10 mouse cellular contexts compared by ENCODE assay signal in genomic region chr6:128361901-128362300, GRCm38 (mm10). TPM values are rescaled to one million over a fixed set of nuclear protein-coding genes. Genes with fewer than 3 reads are reported as not detected.
DNase-seq lines count a peak whose midpoint lies in the region; ATAC-seq and TF ChIP-seq lines count a peak whose summit lies in the region.
"Had no signal": no experiment of that assay in that cellular context is flagged by ENCODE, and none has a peak within 500 bp of the region (broad histone marks: within the 10 kb centered on the region; RNA-seq: fewer than 3 reads in every experiment).

No protein-coding gene starts in this region.

- 12% methylated on average over 9 of the region's 9 CpGs for WGBS in lung, embryonic 16.5 days
- WGBS in embryonic facial prominence, embryonic 15.5 days = 13% methylated on average over 9 of the region's 9 CpGs
- 22% methylated on average over 9 of the region's 9 CpGs for WGBS in limb, embryonic 12.5 days
- 12% methylated on average over 9 of the region's 9 CpGs for WGBS in olfactory bulb, adult 2 months

- peak overlapping the region; percentile 97 for H3K27ac ChIP-seq in lung, embryonic 16.5 days (ENCODE audit: low read length)
- H3K27ac ChIP-seq in embryonic facial prominence, embryonic 15.5 days (replicated peaks) = peak overlapping the region; percentile 97
- peak overlapping the region; percentile 96 for H3K27ac ChIP-seq in limb, embryonic 12.5 days
- H3K27ac ChIP-seq in olfactory bulb, adult 2 months (ENCODE audit: insufficient read depth, low read depth, low read length) = no peak overlapping the region

- peak overlapping the region; percentile 87 for H3K4me3 ChIP-seq in lung, embryonic 16.5 days (ENCODE audit: low read length)
- peak overlapping the region; percentile 89 for H3K4me3 ChIP-seq in embryonic facial prominence, embryonic 15.5 days (replicated peaks)
- peak overlapping the region; percentile 96 for H3K4me3 ChIP-seq in limb, embryonic 12.5 days (replicated peaks)
- peak overlapping the region; percentile 63 for H3K4me3 ChIP-seq in olfactory bulb, adult 2 months (ENCODE audit: insufficient read depth, low read depth, low read length)

- peak overlapping the region; percentile 78 for H3K4me2 ChIP-seq in lung, embryonic 16.5 days (ENCODE audit: low read depth, low read length)
- peak overlapping the region; percentile 96 for H3K4me2 ChIP-seq in embryonic facial prominence, embryonic 15.5 days (replicated peaks)
- peak overlapping the region; percentile 89 for H3K4me2 ChIP-seq in limb, embryonic 12.5 days

- H3K36me3 ChIP-seq in lung, embryonic 16.5 days (ENCODE audit: control insufficient read depth, insufficient read depth, low read length) = peaks cover 18% of the 10 kb centered on the region
- peaks cover 30% of the 10 kb centered on the region for H3K36me3 ChIP-seq in embryonic facial prominence, embryonic 15.5 days
- peaks cover 40% of the 10 kb centered on the region for H3K36me3 ChIP-seq in limb, embryonic 12.5 days

- no peak for TF ChIP-seq POLR2A in olfactory bulb, adult 2 months (IDR thresholded peaks at IDR 0.05; ENCODE audit: insufficient read depth, low read depth, low read length)

- H3K9ac ChIP-seq in lung, embryonic 16.5 days (ENCODE audit: low read length) = peak overlapping the region; percentile 89
- H3K9ac ChIP-seq in embryonic facial prominence, embryonic 15.5 days = peak overlapping the region; percentile 84
- H3K9ac ChIP-seq in limb, embryonic 12.5 days (replicated peaks) = peak overlapping the region; percentile 88

- H3K27me3 ChIP-seq in lung, embryonic 16.5 days (ENCODE audit: control insufficient read depth, insufficient read depth, low read depth, low read length) = no peaks in the 10 kb centered on the region
- H3K27me3 ChIP-seq in embryonic facial prominence, embryonic 15.5 days = no peaks in the 10 kb centered on the region
- H3K27me3 ChIP-seq in limb, embryonic 12.5 days = no peaks in the 10 kb centered on the region

- no peak for ATAC-seq in lung, embryonic 16.5 days (ENCODE audit: low read depth)
- no peak for ATAC-seq in embryonic facial prominence, embryonic 15.5 days (ENCODE audit: insufficient number of reproducible peaks, low FRiP score, low TSS enrichment, low read depth)
- ATAC-seq in limb, embryonic 12.5 days (ENCODE audit: insufficient number of reproducible peaks, insufficient read depth, low FRiP score, low TSS enrichment, low read depth) = no peak
- no peak for ATAC-seq in frontal cortex, adult (ENCODE audit: low TSS enrichment)

- no peaks in the 10 kb centered on the region for H3K9me3 ChIP-seq in lung, embryonic 16.5 days (ENCODE audit: control insufficient read depth, low read length)
- H3K9me3 ChIP-seq in embryonic facial prominence, embryonic 15.5 days (replicated peaks) = no peaks in the 10 kb centered on the region
- H3K9me3 ChIP-seq in limb, embryonic 12.5 days = no peaks in the 10 kb centered on the region

- no peak for TF ChIP-seq CTCF in olfactory bulb, adult 2 months (IDR thresholded peaks at IDR 0.05; ENCODE audit: insufficient read depth, low read depth, low read length)

- no peak for DNase-seq in lung, postnatal 10 days
- no peak for DNase-seq in kidney, adult 18-20 months
- DNase-seq in layer of hippocampus, postnatal 25 days (ENCODE audit: extremely low spot score in 1 of 2, low spot score in 1 of 2) = no peak

- H3K4me1 ChIP-seq in lung, embryonic 16.5 days (replicated peaks; ENCODE audit: control insufficient read depth, insufficient read depth, low read length) = peaks cover 16% of the 10 kb centered on the region
- peaks cover 47% of the 10 kb centered on the region for H3K4me1 ChIP-seq in embryonic facial prominence, embryonic 15.5 days
- peaks cover 28% of the 10 kb centered on the region for H3K4me1 ChIP-seq in limb, embryonic 12.5 days (replicated peaks)
- H3K4me1 ChIP-seq in olfactory bulb, adult 2 months (ENCODE audit: control insufficient read depth, insufficient read depth, low read length) = no peaks in the 10 kb centered on the region

RNA-seq across cellular contexts. Expression of gene Rhno1, which starts 0.8 kb away (rescaled TPM):
- 113 and 117 TPM in 2 replicates for polyA plus RNA-seq in lung, embryonic 16.5 days (2015; fragmentation: Nextera tagmentation; extraction: Ambion mirVana)
- polyA plus RNA-seq in embryonic facial prominence, embryonic 15.5 days (2015; fragmentation: Nextera tagmentation; extraction: Ambion mirVana) = 108 and 118 TPM in 2 replicates
- polyA plus RNA-seq in limb, embryonic 12.5 days (2016; fragmentation: Nextera tagmentation; extraction: Ambion mirVana) = 167 and 177 TPM in 2 replicates
- not detected in 2 replicates for polyA plus RNA-seq in olfactory bulb, adult 2 months (2012; ENCODE audit: insufficient read depth, insufficient read length, low replicate concordance, missing spikeins)
- total RNA-seq in layer of hippocampus, postnatal 25 days (2021) = 10 to 100 TPM; 19.5 to 20.3 TPM

RNA-seq across cellular contexts. Expression of gene Foxm1, which starts 0.9 kb away (rescaled TPM):
- 39.6 and 43.2 TPM in 2 replicates for polyA plus RNA-seq in lung, embryonic 16.5 days (2015; fragmentation: Nextera tagmentation; extraction: Ambion mirVana)
- 25.7 and 31.5 TPM in 2 replicates for polyA plus RNA-seq in embryonic facial prominence, embryonic 15.5 days (2015; fragmentation: Nextera tagmentation; extraction: Ambion mirVana)
- 43.2 and 52.4 TPM in 2 replicates for polyA plus RNA-seq in limb, embryonic 12.5 days (2016; fragmentation: Nextera tagmentation; extraction: Ambion mirVana)
- polyA plus RNA-seq in olfactory bulb, adult 2 months (2012; ENCODE audit: insufficient read depth, insufficient read length, low replicate concordance, missing spikeins) = not detected in 2 replicates
- 1 to 10 TPM; 1.6 to 2.0 TPM for total RNA-seq in layer of hippocampus, postnatal 25 days (2021)

RNA-seq across cellular contexts. Expression of gene Tulp3, which starts 6.2 kb away (rescaled TPM):
- polyA plus RNA-seq in lung, embryonic 16.5 days (2015; fragmentation: Nextera tagmentation; extraction: Ambion mirVana) = 19.3 and 21.6 TPM in 2 replicates
- polyA plus RNA-seq in embryonic facial prominence, embryonic 15.5 days (2015; fragmentation: Nextera tagmentation; extraction: Ambion mirVana) = 26.9 and 30.9 TPM in 2 replicates
- polyA plus RNA-seq in limb, embryonic 12.5 days (2016; fragmentation: Nextera tagmentation; extraction: Ambion mirVana) = 21.0 and 23.6 TPM in 2 replicates
- not detected in 2 replicates for polyA plus RNA-seq in olfactory bulb, adult 2 months (2012; ENCODE audit: insufficient read depth, insufficient read length, low replicate concordance, missing spikeins)
- 10 to 100 TPM; 21.9 to 22.9 TPM for total RNA-seq in layer of hippocampus, postnatal 25 days (2021)

RNA-seq across cellular contexts. Expression of gene Tex52, which starts 13.4 kb away (rescaled TPM):
- 0.31 and 0.65 TPM in 2 replicates for polyA plus RNA-seq in lung, embryonic 16.5 days (2015; fragmentation: Nextera tagmentation; extraction: Ambion mirVana)
- 1.6 TPM in 2 replicates for polyA plus RNA-seq in embryonic facial prominence, embryonic 15.5 days (2015; fragmentation: Nextera tagmentation; extraction: Ambion mirVana)
- polyA plus RNA-seq in limb, embryonic 12.5 days (2016; fragmentation: Nextera tagmentation; extraction: Ambion mirVana) = 0.38 and 0.74 TPM in 2 replicates
- polyA plus RNA-seq in olfactory bulb, adult 2 months (2012; ENCODE audit: insufficient read depth, insufficient read length, low replicate concordance, missing spikeins) = not detected in 2 replicates
- 1 to 10 TPM in 1 of 2 experiments, under 1 TPM in 1; 0.94 to 1.2 TPM for total RNA-seq in layer of hippocampus, postnatal 25 days (2021)
- total RNA-seq: common myeloid progenitor, adult 5-6 weeks had no signal

RNA-seq across cellular contexts. Expression of gene Gm44596, which starts 13.4 kb away (rescaled TPM):
- polyA plus RNA-seq in lung, embryonic 16.5 days (2015; fragmentation: Nextera tagmentation; extraction: Ambion mirVana) = not detected in 2 replicates
- polyA plus RNA-seq in embryonic facial prominence, embryonic 15.5 days (2015; fragmentation: Nextera tagmentation; extraction: Ambion mirVana) = not detected in 2 replicates
- polyA plus RNA-seq in limb, embryonic 12.5 days (2016; fragmentation: Nextera tagmentation; extraction: Ambion mirVana) = not detected in 2 replicates
- not detected in 2 replicates for polyA plus RNA-seq in olfactory bulb, adult 2 months (2012; ENCODE audit: insufficient read depth, insufficient read length, low replicate concordance, missing spikeins)
- total RNA-seq in layer of hippocampus, postnatal 25 days (2021) = not detected
- total RNA-seq: common myeloid progenitor, adult 5-6 weeks had no signal
- polyA plus RNA-seq: thymus, postnatal 0 days had no signal

Comparison
In these comparisons a context has a peak if more than half of its experiments do, and no peak if none do; other contexts are left out.
1. RNA of gene Rhno1, which starts 0.8 kb away (polyA plus RNA-seq): 167 to 177 TPM in limb, embryonic 12.5 days, 108 to 118 TPM in embryonic facial prominence, embryonic 15.5 days and 113 to 117 TPM in lung, embryonic 16.5 days; not detected in olfactory bulb, adult 2 months; every median in the first group is over 100 times any median in the second.
2. Peak in every context shown above with its lines, with median percentiles within 50 percentile points of each other: H3K4me2 ChIP-seq, H3K4me3 ChIP-seq and H3K9ac ChIP-seq.